Mouse (Mus musculus) MEL (cell line): ENCODE data around the gene Pard3. TPM values are rescaled to one million over a fixed set of nuclear protein-coding genes. Genes with fewer than 3 reads are reported as not detected.

ENCODE experiments used
- DNase-seq: peaks from one replicate; pipeline ENCODE4 v3.0.0; 2011; ENCODE audit warnings: low read depth, low spot score
- H3K27ac ChIP-seq: 2 replicates; pipeline ENCODE4 v1.5.1; 2012; ENCODE audit warnings: low read depth, mild to moderate bottlenecking, control low read depth, low read length, moderate library complexity; ENCODE audit not compliant: control insufficient read depth
- H3K27me3 ChIP-seq, 2 experiments: fragments of 150-350 bp in 1 of 2; sonication (generic) in 1 of 2; 2 replicates each; pipeline ENCODE4 v1.6.1; 2012; ENCODE audit warnings: low read length in 2 of 2, mild to moderate bottlenecking in 2 of 2, improper control_type of control experiment in 1 of 2, moderate library complexity in 1 of 2; ENCODE audit not compliant: insufficient read depth in 2 of 2, control insufficient read depth in 1 of 2
- H3K36me3 ChIP-seq, 2 experiments: 2 replicates each; pipeline ENCODE4 v1.6.1; 2012 to 2014; ENCODE audit warnings: low read length in 2 of 2, improper control_type of control experiment in 1 of 2, inconsistent platforms in 1 of 2, mild to moderate bottlenecking in 1 of 2; ENCODE audit not compliant: insufficient read depth in 2 of 2, control insufficient read depth in 1 of 2
- H3K4me1 ChIP-seq, 2 experiments: fragments of 150-350 bp in 1 of 2; sonication (generic) in 1 of 2; 2 replicates each; pipeline ENCODE4 v1.6.1; 2012; ENCODE audit warnings: low read length in 2 of 2, improper control_type of control experiment in 1 of 2, mild to moderate bottlenecking in 1 of 2; ENCODE audit not compliant: insufficient read depth in 2 of 2, control insufficient read depth in 1 of 2
- H3K4me3 ChIP-seq, 2 experiments: fragments of 150-350 bp in 1 of 2; sonication (generic) in 1 of 2; 2 replicates each; pipeline ENCODE4 v1.5.1; 2012; ENCODE audit warnings: low read depth in 2 of 2, low read length in 2 of 2, mild to moderate bottlenecking in 2 of 2, moderate library complexity in 2 of 2, control low read depth in 1 of 2, improper control_type of control experiment in 1 of 2; ENCODE audit not compliant: control insufficient read depth in 1 of 2, insufficient read depth in 1 of 2
- H3K79me2 ChIP-seq: 2 replicates; pipeline ENCODE4 v1.6.1; 2012; ENCODE audit warnings: mild to moderate bottlenecking, low read length, moderate library complexity; ENCODE audit not compliant: control insufficient read depth, poor library complexity, insufficient read depth
- H3K9ac ChIP-seq: 2 replicates; pipeline ENCODE4 v1.6.1; 2012; ENCODE audit warnings: low read depth, mild to moderate bottlenecking, control low read depth, low read length, moderate library complexity; ENCODE audit not compliant: control insufficient read depth, poor library complexity, severe bottlenecking
- H3K9me3 ChIP-seq: fragments of 150-350 bp; sonication (generic); replicated peaks from 2 replicates; pipeline ENCODE4 v1.6.1; 2012; ENCODE audit warnings: mild to moderate bottlenecking, low read length, improper control_type of control experiment, moderate library complexity; ENCODE audit not compliant: insufficient read depth
- BHLHE40 ChIP-seq: IDR thresholded peaks from 2 replicates; pipeline ENCODE4 v1.6.1; 2012; ENCODE audit warnings: low read depth, mild to moderate bottlenecking, inconsistent platforms, low read length, improper control_type of control experiment, borderline replicate concordance
- CHD1 ChIP-seq: IDR thresholded peaks from 2 replicates; pipeline ENCODE4 v1.6.1; 2012; ENCODE audit warnings: low read depth, mild to moderate bottlenecking, inconsistent platforms, low read length, improper control_type of control experiment
- CHD2 ChIP-seq: IDR thresholded peaks from 2 replicates; pipeline ENCODE4 v1.6.1; 2011; ENCODE audit warnings: low read length, improper control_type of control experiment
- ETS1 ChIP-seq: IDR thresholded peaks from 2 replicates; pipeline ENCODE4 v1.6.1; 2012; ENCODE audit warnings: low read depth, mild to moderate bottlenecking, inconsistent platforms, low read length, improper control_type of control experiment, moderate library complexity
- GABPA ChIP-seq: IDR thresholded peaks from 2 replicates; pipeline ENCODE4 v1.6.1; 2012; ENCODE audit warnings: low read depth, mild to moderate bottlenecking, inconsistent platforms, low read length, improper control_type of control experiment, moderate library complexity
- HCFC1 ChIP-seq: IDR thresholded peaks from 2 replicates; pipeline ENCODE4 v1.6.1; 2012; ENCODE audit warnings: low read depth, mild to moderate bottlenecking, inconsistent platforms, low read length, improper control_type of control experiment, moderate library complexity
- KAT2A ChIP-seq: conservative IDR thresholded peaks from 2 replicates; pipeline ENCODE4 v1.6.1; 2012; ENCODE audit warnings: low read depth, low read length, improper control_type of control experiment, inconsistent platforms
- MAFK ChIP-seq: IDR thresholded peaks from 2 replicates; pipeline ENCODE4 v1.6.1; 2011; ENCODE audit warnings: low read depth, mild to moderate bottlenecking, low read length, improper control_type of control experiment, borderline replicate concordance
- MAX ChIP-seq: IDR thresholded peaks from 2 replicates; pipeline ENCODE4 v1.6.1; 2011; ENCODE audit warnings: low read length, improper control_type of control experiment
- MAZ ChIP-seq: IDR thresholded peaks from 2 replicates; pipeline ENCODE4 v1.6.1; 2012; ENCODE audit warnings: low read depth, mild to moderate bottlenecking, inconsistent platforms, low read length, improper control_type of control experiment
- MEF2A ChIP-seq: IDR thresholded peaks from 2 replicates; pipeline ENCODE4 v1.6.1; 2014; ENCODE audit warnings: low read depth, mild to moderate bottlenecking, inconsistent platforms, low read length, improper control_type of control experiment; ENCODE audit not compliant: poor library complexity, insufficient replicate concordance, severe bottlenecking; ENCODE audit errors: extremely low read depth
- MXI1 ChIP-seq: IDR thresholded peaks from 2 replicates; pipeline ENCODE4 v1.6.1; 2011; ENCODE audit warnings: mild to moderate bottlenecking, low read depth, low read length, improper control_type of control experiment
- MYC ChIP-seq: IDR thresholded peaks from 2 replicates; pipeline ENCODE4 v1.6.1; 2011; ENCODE audit warnings: low read depth, mild to moderate bottlenecking, low read length, improper control_type of control experiment, moderate library complexity
- POLR2A ChIP-seq, 2 experiments: IDR thresholded peaks; 2 replicates each; pipeline ENCODE4 v1.6.1; 2011 to 2012; ENCODE audit warnings: low read length in 2 of 2, mild to moderate bottlenecking in 2 of 2, control low read depth in 1 of 2, improper control_type of control experiment in 1 of 2, low read depth in 1 of 2, moderate library complexity in 1 of 2; ENCODE audit not compliant: control insufficient read depth in 1 of 2, insufficient read depth in 1 of 2, poor library complexity in 1 of 2
- RCOR1 ChIP-seq: IDR thresholded peaks from 2 replicates; pipeline ENCODE4 v1.6.1; 2012; ENCODE audit warnings: low read depth, mild to moderate bottlenecking, inconsistent platforms, low read length, improper control_type of control experiment
- SIN3A ChIP-seq: IDR thresholded peaks from 2 replicates; pipeline ENCODE4 v1.6.1; 2012; ENCODE audit warnings: low read length, improper control_type of control experiment, inconsistent platforms
- SMC3 ChIP-seq: IDR thresholded peaks from 2 replicates; pipeline ENCODE4 v1.6.1; 2011; ENCODE audit warnings: low read depth, low read length, improper control_type of control experiment
- TAL1 ChIP-seq: IDR thresholded peaks from 2 replicates; pipeline ENCODE4 v1.6.1; 2012; ENCODE audit warnings: mild to moderate bottlenecking, inconsistent platforms, low read length, moderate library complexity, mixed read lengths
- TBP ChIP-seq: IDR thresholded peaks from 2 replicates; pipeline ENCODE4 v1.8.0; 2011; ENCODE audit warnings: low read depth, low read length, improper control_type of control experiment
- TCF12 ChIP-seq: IDR thresholded peaks from 2 replicates; pipeline ENCODE4 v1.6.1; 2014; ENCODE audit warnings: low read depth, mild to moderate bottlenecking, inconsistent platforms, low read length, improper control_type of control experiment, moderate library complexity
- UBTF ChIP-seq: IDR thresholded peaks from 2 replicates; pipeline ENCODE4 v1.6.1; 2012; ENCODE audit warnings: low read depth, mild to moderate bottlenecking, inconsistent platforms, low read length, improper control_type of control experiment, moderate library complexity, borderline replicate concordance; ENCODE audit not compliant: insufficient read depth
- USF1 ChIP-seq: IDR thresholded peaks from 2 replicates; pipeline ENCODE4 v1.6.1; 2014; ENCODE audit warnings: low read depth, mild to moderate bottlenecking, inconsistent platforms, low read length, improper control_type of control experiment, moderate library complexity
- ZC3H11A ChIP-seq: IDR thresholded peaks from 2 replicates; pipeline ENCODE4 v1.6.1; 2012; ENCODE audit warnings: low read depth, mild to moderate bottlenecking, inconsistent platforms, low read length, improper control_type of control experiment
- ZNF384 ChIP-seq: IDR thresholded peaks from 2 replicates; pipeline ENCODE4 v1.6.1; 2012; ENCODE audit warnings: low read depth, mild to moderate bottlenecking, inconsistent platforms, low read length, improper control_type of control experiment
- polyA plus RNA-seq, 2 experiments: library from polyadenylated mRNA; stranded (reverse) in 1 of 2; unstranded in 1 of 2; fragments of >175 nt in 1 of 2; fragments of >200 nt in 1 of 2; gene quantifications; 2 replicates each; pipeline versions ENCODE4 v1.2.1 to v1.2.4; 2012; ENCODE audit warnings: low replicate concordance in 2 of 2, low read depth in 1 of 2; ENCODE audit not compliant: insufficient read length in 2 of 2, insufficient read depth in 1 of 2, missing spikeins in 1 of 2
- total RNA-seq: library from RNA; depleted of rRNA; stranded (reverse); fragments of 300-350 nt; gene quantifications from 2 replicates; pipeline ENCODE4 v1.2.3, GENCODE M21; 2012

The Pard3 gene
- total and polyA plus RNA-seq, 3 experiments, result not detected

GRCm38 (mm10) chr8:127431236-127431635, 367.5 kb downstream of the Pard3 start:
- no peak for DNase-seq
- H3K27ac ChIP-seq, result no peak overlapping the region
- no peak overlapping the region for H3K9ac ChIP-seq
- H3K79me2 ChIP-seq, result no peaks in the 10 kb centered on the region
- no peaks in the 10 kb centered on the region for H3K36me3 ChIP-seq
- H3K4me3 ChIP-seq, result no peak overlapping the region
- H3K9me3 ChIP-seq, result no peaks in the 10 kb centered on the region
- TF ChIP-seq MYC (no peak), SIN3A (no peak), MXI1 (no peak), MAZ (no peak), MAFK (no peak), USF1 (no peak), ZNF384 (no peak), MAX (no peak), GABPA (no peak), RCOR1 (no peak), SMC3 (no peak), KAT2A (no peak), POLR2A (IDR thresholded peaks at IDR 0.05; ENCODE audit: control insufficient read depth in 1 of 2, insufficient read depth in 1 of 2, low read depth in 1 of 2, low read length in 2 of 2, poor library complexity in 1 of 2) (no peak), ETS1 (no peak)
- H3K27me3 ChIP-seq, result no peaks in the 10 kb centered on the region
- H3K4me1 ChIP-seq, result no peaks in the 10 kb centered on the region

GRCm38 (mm10) chr8:127435975-127436374, 372.3 kb downstream of the Pard3 start:
- H3K9ac ChIP-seq, result no peak overlapping the region

More at GRCm38 (mm10) chr8:127435975-127436374, 372.3 kb downstream of the Pard3 start:
- no peak overlapping the region for H3K4me3 ChIP-seq
- TF ChIP-seq CHD2, result no peak
- TF ChIP-seq SMC3, result no peak
- TF ChIP-seq TAL1, result no peak
- no peak for TF ChIP-seq MAFK
- no peak for TF ChIP-seq UBTF
- TF ChIP-seq BHLHE40, result no peak
- TF ChIP-seq ZC3H11A, result no peak
- no peak for TF ChIP-seq MEF2A
- no peak for TF ChIP-seq POLR2A (IDR thresholded peaks at IDR 0.05; ENCODE audit: control insufficient read depth in 1 of 2, insufficient read depth in 1 of 2, low read depth in 1 of 2, low read length in 2 of 2, poor library complexity in 1 of 2)
- no peak for TF ChIP-seq HCFC1
- TF ChIP-seq TBP, result no peak
- no peak for TF ChIP-seq MYC
- TF ChIP-seq TCF12, result no peak
- no peak for TF ChIP-seq CHD1
- no peaks in the 10 kb centered on the region for H3K9me3 ChIP-seq
- no peaks in the 10 kb centered on the region for H3K36me3 ChIP-seq
- no peak overlapping the region for H3K27ac ChIP-seq
- H3K27me3 ChIP-seq, result no peaks in the 10 kb centered on the region
- H3K4me1 ChIP-seq, result no peaks in the 10 kb centered on the region
- DNase-seq, result no peak
- no peaks in the 10 kb centered on the region for H3K79me2 ChIP-seq
